Mouse (Mus musculus) liver, embryonic 14.5 days (tissue): ENCODE measurements around the gene Pgm2l1. TPM values are rescaled to one million over a fixed set of nuclear protein-coding genes. Genes with fewer than 3 reads are reported as not detected.

ENCODE experiments used
- ATAC-seq: fragments of 200-750 bp; cut with Nextera tagmentation; 2 replicates; pipeline ENCODE4 v1.8.0; 2017; ENCODE audit warnings: moderate number of reproducible peaks, mild to moderate bottlenecking, moderate library complexity; ENCODE audit not compliant: insufficient read depth
- DNase-seq, 3 experiments: peaks; one replicate each; pipeline ENCODE4 v3.0.0-alpha.2; 2012 to 2013; ENCODE audit warnings: low read depth in 3 of 3, low spot score in 3 of 3
- H3K27ac ChIP-seq: fragments of 300-500 bp; sonication (generic); 2 replicates; pipeline ENCODE4 v1.5.1; 2014; ENCODE audit warnings: moderate library complexity, mild to moderate bottlenecking, control low read depth, inconsistent platforms
- H3K27me3 ChIP-seq: fragments of 300-500 bp; sonication (generic); 2 replicates; pipeline ENCODE4 v1.6.1; 2014; ENCODE audit warnings: mild to moderate bottlenecking, low read length, moderate library complexity; ENCODE audit not compliant: control insufficient read depth, insufficient read depth
- H3K36me3 ChIP-seq: fragments of 300-500 bp; sonication (generic); replicated peaks from 2 replicates; pipeline ENCODE4 v1.6.1; 2014; ENCODE audit warnings: low read depth; ENCODE audit not compliant: control insufficient read depth, insufficient read depth
- H3K4me1 ChIP-seq, 2 experiments: fragments of 200-500 bp in 1 of 2; fragments of 300-500 bp in 1 of 2; sonication (generic) in 1 of 2; replicated peaks; 2 replicates each; pipeline ENCODE4 v1.6.1; 2012 to 2014; ENCODE audit warnings: antibody characterized with exemption in 1 of 2, inconsistent platforms in 1 of 2, low read length in 1 of 2; ENCODE audit not compliant: control insufficient read depth in 2 of 2, insufficient read depth in 2 of 2
- H3K4me2 ChIP-seq: fragments of 300-500 bp; sonication (generic); 2 replicates; pipeline ENCODE4 v1.6.1; 2014; ENCODE audit warnings: low read depth, mild to moderate bottlenecking, control low read depth, moderate library complexity
- H3K4me3 ChIP-seq, 2 experiments: fragments of 200-500 bp in 1 of 2; fragments of 300-500 bp in 1 of 2; sonication (generic) in 1 of 2; 2 replicates each; pipeline ENCODE4 v1.5.1; 2012 to 2014; ENCODE audit warnings: low read depth in 2 of 2, low read length in 2 of 2, mild to moderate bottlenecking in 2 of 2, control low read depth in 1 of 2, inconsistent platforms in 1 of 2, moderate library complexity in 1 of 2; ENCODE audit not compliant: insufficient read depth in 1 of 2
- H3K9ac ChIP-seq: fragments of 300-500 bp; sonication (generic); replicated peaks from 2 replicates; pipeline ENCODE4 v1.6.1; 2014; ENCODE audit warnings: mild to moderate bottlenecking, control low read depth, moderate library complexity
- H3K9me3 ChIP-seq: fragments of 300-500 bp; sonication (generic); 2 replicates; pipeline ENCODE4 v1.6.1; 2016; ENCODE audit warnings: low read length, mixed read lengths; ENCODE audit not compliant: control insufficient read depth
- CTCF ChIP-seq: IDR thresholded peaks from 2 replicates; pipeline ENCODE4 v1.5.1; 2016; ENCODE audit warnings: antibody characterized with exemption, low read depth, control low read depth
- EP300 ChIP-seq: IDR thresholded peaks from 2 replicates; pipeline ENCODE4 v1.6.1; 2016; ENCODE audit warnings: antibody characterized with exemption, low read depth
- WGBS: fragments of 180-500 bp; shearing (Covaris S2); extraction: QIAGEN DNeasy Blood & Tissue Kit; methylation state at CpG from one replicate; pipeline ENCODE4 v1.1.7; 2014; ENCODE audit not compliant: insufficient replicate concordance; 5-methylcytosine and 5-hydroxymethylcytosine counted together
- polyA plus RNA-seq, 2 experiments: library from polyadenylated mRNA; depleted of rRNA in 1 of 2; stranded (reverse) in 1 of 2; unstranded in 1 of 2; fragments of >200 nt; fragmentation: Nextera tagmentation in 1 of 2; extraction: Ambion mirVana in 1 of 2; gene quantifications; 2 replicates each; pipeline versions ENCODE4 v1.2.1 to v1.2.3; 2012 to 2014

Pgm2l1 gene
- polyA plus RNA-seq, 2 experiments: 1.3 to 2.4 TPM

DNA sequence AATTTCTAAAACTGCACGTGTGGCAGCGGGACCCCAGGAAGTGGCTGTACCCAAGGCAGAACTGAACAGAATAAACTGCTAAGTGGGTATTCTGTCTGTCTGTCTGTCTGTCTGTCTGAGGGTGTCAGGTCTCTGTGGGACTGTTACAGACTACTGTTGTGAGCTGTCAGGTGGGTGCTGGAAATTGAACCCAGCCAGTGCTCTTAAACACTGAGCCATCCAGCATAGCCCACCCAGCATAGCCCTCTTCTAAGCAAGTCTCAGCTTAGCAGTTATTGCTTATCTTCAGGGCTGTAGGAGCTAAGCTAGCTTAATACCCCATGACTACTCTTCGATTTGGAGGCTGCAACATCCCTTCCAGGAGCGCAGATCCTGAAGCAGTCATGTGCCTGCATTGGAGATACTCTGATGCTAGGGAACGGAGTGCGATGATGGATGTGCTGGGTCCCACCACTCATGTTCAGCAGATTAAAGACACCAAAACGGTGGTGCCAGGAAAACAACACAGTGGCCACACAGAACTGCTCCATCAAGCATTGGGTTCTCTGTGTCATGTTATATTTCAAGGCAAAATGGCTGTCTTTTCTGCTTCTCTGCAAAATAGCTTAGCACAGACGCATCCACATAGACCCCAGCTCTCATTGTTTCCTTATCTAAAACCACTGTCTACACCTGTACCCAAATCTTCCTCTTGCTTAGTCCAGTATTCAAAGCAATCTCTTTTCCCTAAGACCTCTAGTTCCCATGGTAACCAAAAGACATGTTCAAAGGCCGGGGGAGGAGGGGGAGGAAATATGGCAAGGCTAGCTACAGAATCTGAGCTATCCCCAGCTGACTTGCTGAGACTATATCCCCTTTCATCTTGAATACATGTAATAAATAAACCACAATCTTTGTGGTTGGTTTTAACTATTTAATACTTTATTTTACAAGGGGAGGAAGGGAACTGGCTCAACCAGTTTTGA lies 10.3 kb upstream of the Pgm2l1 start:
- 64% methylated on average over 9 of the region's 9 CpGs for WGBS
- no peaks in the 10 kb centered on the region for H3K4me1 ChIP-seq
- H3K9me3 ChIP-seq: no peaks in the 10 kb centered on the region
- no peak overlapping the region for H3K4me3 ChIP-seq
- no peak for ATAC-seq
- no peaks in the 10 kb centered on the region for H3K36me3 ChIP-seq
- H3K27me3 ChIP-seq: no peaks in the 10 kb centered on the region
- no peak overlapping the region for H3K27ac ChIP-seq
- DNase-seq: no peak
- no peak overlapping the region for H3K4me2 ChIP-seq
- H3K9ac ChIP-seq: no peak overlapping the region
- TF ChIP-seq CTCF (no peak), EP300 (no peak)

DNA sequence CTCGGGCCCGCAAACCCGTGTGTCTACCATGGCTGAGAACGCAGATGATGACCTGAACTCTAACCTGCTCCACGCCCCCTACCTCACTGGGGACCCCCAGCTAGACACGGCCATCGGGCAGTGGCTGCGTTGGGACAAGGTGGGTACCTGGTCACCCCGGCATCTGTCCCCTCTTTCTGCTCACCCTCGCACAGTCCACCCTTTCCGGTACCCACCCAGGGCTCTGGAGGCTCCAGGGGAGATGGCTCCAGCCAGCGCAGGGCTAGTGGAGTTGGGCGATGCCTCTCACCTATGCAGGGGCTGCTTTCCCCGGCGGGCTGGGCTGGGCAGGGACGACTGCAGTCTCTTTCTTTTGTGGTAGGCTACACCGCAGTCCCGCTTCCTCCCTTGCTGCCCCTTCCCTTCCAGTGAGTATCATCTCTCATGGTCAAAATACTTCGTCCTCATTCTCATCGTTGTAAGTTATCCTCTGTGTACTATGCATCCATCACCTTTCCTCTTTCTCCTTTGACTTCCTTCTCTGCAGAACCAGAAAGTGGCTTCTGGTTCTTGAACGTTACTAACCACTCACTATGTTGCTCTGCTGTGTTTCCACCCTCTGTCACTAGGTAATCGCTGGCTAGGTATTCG lies 817 bp downstream of the Pgm2l1 start:
- TF ChIP-seq EP300 (no peak), CTCF (no peak)
- Histone ChIP-seq H3K4me3 (peak overlapping the region; percentile 82), H3K9ac (peak overlapping the region; percentile 89), H3K4me1 (peaks cover 7 to 9% of the 10 kb centered on the region in 2 experiments; a peak in 3 of 4 replicates), H3K27me3 (no peaks in the 10 kb centered on the region), H3K27ac (peak overlapping the region; percentile 91), H3K9me3 (no peaks in the 10 kb centered on the region), H3K36me3 (no peaks in the 10 kb centered on the region), H3K4me2 (peak overlapping the region; percentile 96)
- 2% methylated on average over 23 of the region's 23 CpGs for WGBS
- peak; percentile 50 for ATAC-seq
- no peak for DNase-seq

DNA sequence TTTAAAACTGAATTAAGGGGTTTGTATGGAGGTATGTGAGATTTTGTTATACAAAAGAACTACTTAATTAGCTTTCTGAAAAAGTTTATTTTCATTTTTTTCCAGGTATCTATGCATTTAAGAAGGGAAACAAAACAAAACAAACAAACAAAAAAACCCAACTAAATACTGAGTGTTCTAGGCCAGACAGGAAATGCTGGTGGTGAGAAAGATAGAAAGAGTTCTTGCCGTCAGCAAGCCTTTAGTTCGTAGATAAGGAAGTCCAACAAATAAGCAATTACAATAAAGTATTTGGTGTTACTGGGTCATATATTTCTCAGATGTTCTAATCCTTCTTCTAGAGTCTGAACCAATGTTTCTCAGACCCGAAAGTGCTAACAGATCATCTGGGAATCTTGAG lies 1.8 kb downstream of the Pgm2l1 start:
- WGBS: 13% methylated on average over 3 of the region's 3 CpGs

DNA sequence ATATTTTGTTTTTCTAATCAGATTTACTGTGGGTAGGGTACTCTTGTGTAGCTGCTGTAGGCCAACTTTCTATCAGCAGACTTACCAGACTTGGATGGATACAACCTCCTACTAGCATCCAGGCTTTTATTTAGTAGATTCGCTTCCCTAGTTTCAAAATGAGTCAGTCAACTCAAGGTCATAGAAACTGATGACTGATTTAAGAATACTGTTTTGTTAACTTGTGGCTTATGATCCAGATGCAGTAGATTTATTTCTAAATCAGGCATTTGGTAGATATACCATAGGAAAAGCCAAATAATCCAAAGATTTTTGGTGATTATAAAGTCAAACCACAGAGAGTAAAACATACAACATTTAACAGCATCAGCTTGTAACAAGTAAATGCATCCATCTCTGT lies 3.5 kb downstream of the Pgm2l1 start:
- Histone ChIP-seq H3K27ac (no peak overlapping the region), H3K4me1 (peaks cover 14 to 16% of the 10 kb centered on the region in 2 experiments), H3K4me3 (no peak overlapping the region), H3K9me3 (no peaks in the 10 kb centered on the region), H3K36me3 (no peaks in the 10 kb centered on the region), H3K9ac (no peak overlapping the region), H3K27me3 (no peaks in the 10 kb centered on the region), H3K4me2 (no peak overlapping the region)
- ATAC-seq (no peak), DNase-seq (no peak)
- TF ChIP-seq EP300: no peak
- TF ChIP-seq CTCF: no peak
- WGBS: 74% methylated on average over 1 of the region's 1 CpGs

More for the DNA sequence above, 1.8 kb downstream of the Pgm2l1 start:
- Histone ChIP-seq H3K4me3 (peak overlapping the region in 1 of 2 experiments; percentile 82; a peak in 3 of 4 replicates), H3K27me3 (no peaks in the 10 kb centered on the region), H3K9ac (no peak overlapping the region), H3K36me3 (no peaks in the 10 kb centered on the region), H3K9me3 (no peaks in the 10 kb centered on the region), H3K4me2 (peak overlapping the region; percentile 96), H3K27ac (no peak overlapping the region), H3K4me1 (peaks cover 13% of the 10 kb centered on the region in 2 experiments)
- ATAC-seq: no peak
- TF ChIP-seq EP300 (0 out of 2 replicates have a peak, but pooled peaks have one; percentile 14), CTCF (no peak)
- no peak for DNase-seq

DNA sequence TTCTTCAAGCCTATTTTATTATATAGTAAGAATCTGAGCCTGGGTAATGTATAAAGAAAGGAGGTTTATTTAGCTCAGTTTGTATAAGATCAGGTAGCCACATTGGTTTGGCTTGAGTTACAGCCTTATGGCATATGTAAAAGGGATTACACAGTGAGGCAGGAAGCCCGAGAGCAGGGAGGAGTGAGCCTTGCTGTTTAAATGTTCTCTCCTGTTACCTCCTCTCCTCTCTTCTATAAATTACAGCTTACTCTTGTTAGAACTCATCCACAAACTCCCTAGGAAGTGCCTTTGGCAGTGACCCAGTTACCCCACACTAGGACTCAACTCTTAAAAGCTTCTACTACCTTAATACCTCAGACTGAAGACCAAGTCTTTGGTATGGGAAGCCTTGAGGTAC lies 4.5 kb downstream of the Pgm2l1 start:
- Histone ChIP-seq H3K4me2 (no peak overlapping the region), H3K4me3 (no peak overlapping the region), H3K9ac (no peak overlapping the region), H3K4me1 (peaks cover 12 to 14% of the 10 kb centered on the region in 2 experiments), H3K9me3 (no peaks in the 10 kb centered on the region), H3K27me3 (no peaks in the 10 kb centered on the region), H3K27ac (no peak overlapping the region), H3K36me3 (no peaks in the 10 kb centered on the region)
- WGBS: 57% methylated on average over 1 of the region's 1 CpGs
- DNase-seq (no peak), ATAC-seq (no peak)
- TF ChIP-seq CTCF (no peak), EP300 (no peak)
